Mouse (Mus musculus) heart, adult 11 months (tissue): ENCODE results near the gene Gm32687.
A peak's percentile ranks its signal among the peaks of the same experiment; 100 is the strongest.
"Not testable (repeated sequence)": the region's sequence is repeated elsewhere in the genome, so short reads cannot be mapped to it uniquely, and the experiment has no call there.

Experiments
- DNase-seq: peaks from one replicate; pipeline ENCODE4 v3.0.0; 2022

Gene Gm32687

GRCm38 (mm10) chr10:81863409-81864407 lies at the start of gene Gm32687:
Gene Gm32687 (plus strand): TSS chr10:81863934.
- peak; percentile 87 for DNase-seq

- DNase-seq, result not testable (repeated sequence)
Measured at GRCm38 (mm10) chr10:81846219-81846618, 17.5 kb upstream of the Gm32687 start.

GRCm38 (mm10) chr10:81929842-81930743 lies 66.4 kb downstream of the Gm32687 start, which contains the start of gene Zfp781:
Gene Zfp781 (minus strand): TSS chr10:81930480.
- not testable (repeated sequence) for DNase-seq
